Mouse (Mus musculus) gastrocnemius, postnatal 4 days (tissue): Measurements from ENCODE around the gene Rbks. TPM values are rescaled to one million over a fixed set of nuclear protein-coding genes. Genes with fewer than 3 reads are reported as not detected.
A peak's percentile ranks its signal among the peaks of the same experiment; 100 is the strongest.

ENCODE experiments used
- DNase-seq, 2 experiments: peaks; one replicate each; pipeline ENCODE4 v3.0.0; 2021 to 2022; ENCODE audit warnings: low spot score in 2 of 2, mixed read lengths in 2 of 2
- long read RNA-seq, 2 experiments: library from polyadenylated mRNA; stranded (forward); transcript quantifications; one replicate each; pipeline ENCODE4 v2.0.0; 2021
- total RNA-seq, 2 experiments: library from RNA; stranded (reverse); gene quantifications; 2 replicates each; pipeline ENCODE4 v1.2.3; 2021

Rbks gene
- total RNA-seq: 1 to 10 TPM; 2.9 to 4.6 TPM
- long read RNA-seq, experiment 1, partial matches to known transcripts: 0 of 2 reads
- long read RNA-seq, experiment 1, other reads (novel, unspliced or antisense): 1 of 2 reads
- long read RNA-seq, experiment 2, partial matches to known transcripts: 0 of 3 reads
- long read RNA-seq, experiment 2, other reads (novel, unspliced or antisense): 1 of 3 reads

GRCm38 (mm10) chr5:31696971-31697643 is at the start of gene Rbks:
Rbks (minus strand) TSS chr5:31697627.
- no peak for DNase-seq

DNA sequence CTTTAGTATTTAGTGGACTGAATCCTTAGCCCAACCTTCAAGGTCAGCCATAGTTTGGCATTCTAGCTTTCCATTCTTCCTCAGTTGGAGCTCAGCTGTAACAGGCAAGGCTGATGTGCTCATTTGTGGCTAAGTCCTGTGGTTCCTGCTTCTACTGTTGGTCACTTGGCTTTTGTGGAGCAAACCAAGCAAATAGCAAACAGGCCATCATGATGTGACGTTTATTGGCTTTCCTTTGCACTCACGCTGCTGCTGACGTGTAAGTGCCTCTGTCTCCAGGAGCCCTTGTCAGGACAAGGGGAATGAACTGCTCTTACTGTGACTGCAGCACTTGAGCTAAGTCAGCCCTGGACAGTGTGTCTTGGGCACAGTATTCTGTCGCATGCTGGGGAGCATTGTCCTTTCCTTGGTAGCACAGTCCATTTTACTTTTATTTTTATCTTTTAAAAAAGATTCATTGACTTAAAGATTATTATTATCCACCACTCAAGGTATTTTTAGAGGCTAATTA is 45.1 kb upstream of the Rbks start:
- DNase-seq: no peak

DNA sequence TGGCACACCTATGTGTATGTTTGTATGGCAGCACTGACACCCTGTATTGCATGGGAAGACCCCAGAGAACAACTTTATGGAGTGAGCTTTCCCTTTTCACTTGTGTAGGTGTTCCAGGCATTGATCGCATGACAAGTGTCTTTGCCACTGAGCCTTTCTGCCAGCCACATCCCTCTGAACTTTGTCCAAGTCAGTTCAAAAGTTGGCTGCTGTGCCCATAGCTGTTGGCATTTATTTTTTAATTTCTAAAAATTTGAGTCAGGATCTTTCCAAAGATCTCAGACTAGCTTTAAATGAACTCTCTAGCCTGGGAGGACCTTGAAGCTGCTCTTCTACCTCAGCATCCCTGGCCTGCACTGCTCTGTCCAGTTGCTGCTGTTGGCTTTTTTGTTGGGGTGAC is 44.5 kb upstream of the Rbks start:
- no peak for DNase-seq

GRCm38 (mm10) chr5:31732644-31733338 is 35.4 kb upstream of the Rbks start:
- no peak for DNase-seq

DNA sequence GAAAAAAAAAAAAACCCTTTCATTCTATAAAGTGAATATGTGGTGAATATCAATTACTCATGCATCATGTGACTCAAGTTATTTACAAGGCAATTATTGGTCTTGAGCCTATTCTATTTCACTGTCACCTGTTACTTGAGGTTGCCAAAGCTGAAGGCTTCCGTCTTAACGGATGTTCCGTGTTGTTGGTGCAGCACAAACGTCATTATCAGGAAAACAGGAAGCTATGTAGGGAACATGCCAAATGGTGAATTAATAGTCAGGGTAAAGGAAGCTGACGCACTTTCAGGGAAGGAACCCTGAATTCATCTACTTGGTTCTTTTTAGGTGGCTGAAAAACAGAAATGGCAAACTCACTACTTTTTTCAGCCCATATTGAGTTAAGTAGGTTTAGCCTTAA is 30.0 kb upstream of the Rbks start:
- no peak for DNase-seq

GRCm38 (mm10) chr5:31725885-31726284 is 28.5 kb upstream of the Rbks start:
- DNase-seq: no peak

DNA sequence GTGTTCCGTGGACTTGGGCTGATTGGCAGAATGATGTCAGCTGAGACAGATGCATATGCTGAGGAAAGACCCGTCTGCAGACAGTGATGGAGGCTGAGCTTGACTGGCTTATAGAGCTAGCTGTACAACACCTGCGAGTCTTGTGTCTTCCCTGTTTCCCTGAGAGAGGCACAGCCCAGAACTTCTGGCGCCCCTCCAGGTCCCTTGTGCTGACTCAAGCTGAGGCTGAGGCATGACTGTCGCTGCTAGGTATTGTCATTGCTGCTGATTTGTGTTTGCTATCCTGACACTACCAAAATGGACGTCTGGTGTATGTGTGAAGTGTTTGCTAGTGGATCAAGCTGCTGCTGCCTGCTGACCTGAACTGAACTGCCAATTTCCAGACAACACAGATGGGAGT is 27.1 kb upstream of the Rbks start:
- DNase-seq: peak in 1 of 2 experiments; percentile 18

DNA sequence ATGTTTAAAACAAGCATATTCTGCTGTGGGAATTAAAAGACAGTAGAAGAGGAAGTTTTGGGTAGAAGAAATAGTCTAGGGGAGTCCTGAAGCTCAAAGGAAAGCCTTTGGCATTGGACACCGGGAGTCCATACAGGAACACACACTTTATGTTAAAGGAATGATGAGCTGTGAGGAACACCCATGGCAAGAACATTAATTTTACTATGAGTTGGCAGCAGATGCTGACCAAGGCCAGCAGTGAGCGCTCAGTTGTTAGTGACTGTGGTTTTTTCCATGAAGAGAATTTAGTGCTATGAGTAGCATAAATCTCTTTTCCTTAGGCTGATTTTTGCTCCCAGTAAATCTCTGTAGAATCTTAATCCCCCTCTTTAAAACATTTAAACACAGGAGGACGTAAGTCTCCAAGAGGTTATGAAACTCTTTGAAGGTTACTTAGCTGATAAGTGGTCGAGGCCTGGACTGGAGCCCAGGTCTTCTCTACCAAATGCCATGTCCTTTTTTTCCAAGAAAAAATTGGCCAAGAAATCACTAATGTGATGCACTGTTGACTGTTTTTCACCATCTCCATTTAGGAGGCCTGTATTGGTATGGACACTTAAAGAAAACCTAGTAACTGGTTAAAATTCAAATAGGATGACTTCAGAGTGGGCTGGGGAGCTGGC is 18.2 kb upstream of the Rbks start:
- no peak for DNase-seq

DNA sequence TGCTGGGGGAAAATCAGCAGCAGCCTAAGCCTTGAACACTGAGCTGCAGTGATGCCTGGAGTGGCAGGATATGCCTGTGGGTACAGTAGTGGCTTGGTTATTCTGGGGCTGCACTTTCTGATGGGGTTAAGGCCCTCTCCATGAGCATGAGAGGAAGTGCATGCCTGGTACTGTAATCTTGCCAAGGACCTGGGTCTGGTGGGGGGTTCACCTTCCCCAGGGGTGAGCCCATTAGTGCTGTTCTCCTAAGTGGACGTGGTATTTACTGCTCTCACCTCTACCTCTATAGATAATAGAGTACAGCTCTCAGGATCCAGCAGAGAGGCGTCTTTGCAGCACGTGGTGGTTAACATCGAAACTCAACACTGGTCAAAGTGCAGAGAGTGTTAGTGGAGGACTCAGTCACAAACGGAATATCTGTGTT is 16.4 kb upstream of the Rbks start:
- DNase-seq: no peak

- DNase-seq: no peak
Measured at GRCm38 (mm10) chr5:31713280-31713711, 15.9 kb upstream of the Rbks start.

GRCm38 (mm10) chr5:31709389-31709788 is 12.0 kb upstream of the Rbks start:
- DNase-seq: no peak

DNA sequence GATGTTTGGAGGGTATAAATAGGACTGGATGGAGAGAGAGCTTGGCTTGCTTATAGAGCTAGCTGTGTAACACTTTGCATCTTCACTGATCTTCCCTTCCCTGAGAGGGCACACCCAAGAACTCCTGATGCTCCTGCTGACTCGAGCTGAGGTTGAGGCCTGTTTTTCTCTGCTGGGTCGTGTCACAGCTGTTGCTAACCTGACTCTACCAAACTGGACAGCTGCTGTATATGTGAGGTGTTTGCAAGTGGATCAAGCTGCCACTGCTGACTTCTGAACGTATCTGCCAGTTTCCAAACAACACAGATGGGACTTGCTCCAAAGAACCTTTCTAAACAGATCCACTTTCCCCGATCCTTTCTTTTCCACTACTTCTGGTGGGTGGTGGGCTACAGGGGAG is 9.4 kb upstream of the Rbks start:
- DNase-seq: no peak

GRCm38 (mm10) chr5:31704971-31705370 is 7.5 kb upstream of the Rbks start:
- DNase-seq: no peak

DNA sequence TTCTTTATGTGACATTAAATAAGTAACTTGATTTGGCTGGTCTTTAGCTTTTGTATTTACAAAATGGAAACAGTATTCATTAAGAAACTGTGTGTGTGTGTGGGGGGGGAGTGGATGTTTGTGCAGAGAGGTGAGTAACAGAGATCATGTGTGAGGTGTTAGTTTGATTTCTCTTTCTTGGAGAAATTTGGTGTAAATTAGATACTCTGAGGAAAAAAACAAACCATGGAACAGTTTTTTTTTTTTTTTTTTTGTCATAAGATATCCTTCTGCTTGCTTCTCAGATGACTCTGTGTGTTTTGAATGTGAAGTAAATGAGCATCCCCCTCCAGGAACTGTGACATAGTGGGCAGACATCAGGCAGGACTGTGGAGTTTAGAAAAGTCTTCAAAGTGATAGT is 2.0 kb upstream of the Rbks start:
- no peak for DNase-seq

DNA sequence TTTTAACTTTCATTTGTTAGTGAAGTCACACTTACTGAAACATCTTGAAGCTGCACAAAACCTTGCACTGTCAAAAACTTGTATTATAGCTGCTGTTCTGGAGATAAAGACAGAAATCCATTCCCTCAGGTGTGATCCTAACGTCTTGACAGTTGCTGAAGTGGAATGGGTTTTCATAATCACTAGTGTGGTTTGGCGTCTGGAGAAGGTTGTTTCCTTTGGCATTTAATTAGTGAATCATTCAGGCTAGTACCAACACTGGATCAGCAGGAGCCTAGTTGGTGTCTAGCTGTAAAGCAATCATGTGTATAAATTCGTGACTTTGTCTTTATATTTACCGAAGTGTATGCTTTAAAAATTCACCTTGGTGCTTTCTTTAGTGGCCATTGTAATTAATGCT is 1.5 kb upstream of the Rbks start:
- DNase-seq: no peak

- peak; percentile 41 to 58 for DNase-seq
Measured at GRCm38 (mm10) chr5:31698297-31698726, 885 bp upstream of the Rbks start.

DNA sequence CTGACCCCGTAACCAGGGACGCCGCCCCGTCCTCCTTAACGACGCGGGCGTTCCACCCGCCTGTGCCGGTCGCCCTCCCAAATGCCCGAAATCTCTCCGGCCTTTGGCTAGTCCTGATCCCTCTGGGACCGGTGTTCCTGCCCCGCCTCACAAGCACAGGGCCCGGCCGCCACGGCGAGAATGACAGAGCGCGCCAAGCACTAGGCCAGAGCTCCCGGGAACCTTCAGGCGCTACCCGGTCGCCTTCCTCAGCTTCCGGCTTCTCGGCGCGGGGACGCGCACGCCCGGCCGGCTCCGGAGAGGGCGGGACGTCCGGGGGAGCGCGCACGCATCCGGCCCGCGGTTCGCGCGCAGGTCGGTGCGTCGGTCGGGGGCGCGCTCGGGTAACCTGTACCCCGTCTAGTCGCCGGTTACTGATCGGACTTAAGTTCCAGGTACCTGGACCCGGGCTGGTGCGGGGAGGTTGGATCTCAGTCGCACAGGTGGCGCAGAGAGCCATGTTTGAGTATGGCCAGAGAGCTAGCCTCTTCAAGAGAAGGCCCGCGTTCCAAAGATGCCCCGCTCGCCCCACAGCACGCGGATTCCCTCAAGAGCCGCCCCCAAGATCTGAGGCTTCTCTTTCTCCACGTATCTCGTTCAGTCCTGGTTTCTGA is 343 bp upstream of the Rbks start, which contains the start of gene Babam2:
TSS of gene Babam2 (plus strand) at position 41 of the 653 bp plus-strand sequence.
- peak; percentile 88 to 92 for DNase-seq

GRCm38 (mm10) chr5:31693191-31693590 is 4.2 kb downstream of the Rbks start:
- no peak for DNase-seq

- DNase-seq: no peak
Measured at GRCm38 (mm10) chr5:31687972-31688371, 9.5 kb downstream of the Rbks start.

DNA sequence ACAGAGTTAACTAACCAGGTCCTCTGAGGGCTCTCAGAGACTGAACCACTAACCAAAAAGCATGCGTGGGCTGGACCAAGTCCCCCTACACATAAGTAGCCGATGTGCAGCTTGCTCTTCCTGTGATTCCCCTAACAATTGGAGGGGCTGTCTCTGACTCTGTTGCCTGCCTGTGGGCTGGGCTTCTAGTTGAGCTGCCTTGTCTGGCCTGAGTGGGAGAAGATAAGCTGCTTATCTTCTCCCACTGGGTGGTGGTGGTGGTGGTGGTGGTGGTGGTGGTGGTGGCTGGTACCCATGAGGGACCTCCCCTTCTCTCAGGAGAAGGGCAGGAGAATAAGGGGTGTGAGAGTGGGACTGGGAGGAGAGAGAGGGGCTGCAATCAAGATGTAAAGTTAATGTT is 11.4 kb downstream of the Rbks start:
- no peak for DNase-seq

DNA sequence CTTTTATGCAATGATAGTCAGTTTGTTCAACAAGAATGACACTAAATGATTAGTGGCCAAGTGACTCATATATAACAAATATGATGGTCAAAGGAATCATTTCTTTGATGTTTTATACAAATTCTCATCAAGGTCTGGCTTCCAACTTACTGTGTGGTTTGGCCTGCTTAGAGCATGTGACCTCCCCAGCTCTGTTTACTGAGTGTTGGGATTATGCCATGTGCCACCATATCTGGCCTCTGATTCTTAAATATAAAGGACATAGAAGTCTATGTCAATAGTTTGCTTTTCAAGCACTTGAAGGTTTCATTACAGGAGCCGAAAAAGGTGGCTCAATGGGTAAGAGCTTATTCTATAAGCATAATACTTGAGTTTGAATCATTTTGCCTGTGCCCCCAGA is 15.1 kb downstream of the Rbks start:
- DNase-seq: no peak
